Mouse (Mus musculus): ENCODE measurements at regions not wholly inside any gene's neighbourhood (a gene's known extent, or its start where the extent isn't known, plus 50 kb on each side); places are given as distances from the start of the nearest gene placed in this dataset.

- Histone ChIP-seq H3K79me2 (ENCODE audit: control insufficient read depth, insufficient read depth) (no peaks in the 10 kb centered on the region), H3K4me3 (ENCODE audit: insufficient read depth, poor library complexity, severe bottlenecking) (no peak overlapping the region), H3K79me3 (ENCODE audit: low read depth) (no peaks in the 10 kb centered on the region), H3ac (ENCODE audit: control insufficient read depth, insufficient read length, low read depth) (no peak overlapping the region), H3K27me3 (ENCODE audit: control insufficient read depth, insufficient read depth, insufficient read length) (no peaks in the 10 kb centered on the region), H3K36me3 (ENCODE audit: control insufficient read depth, insufficient read depth) (no peaks in the 10 kb centered on the region)
- TF ChIP-seq CEBPB (IDR thresholded peaks at IDR 0.05; ENCODE audit: low read depth) (no peak), FOSL1 (IDR thresholded peaks at IDR 0.05; ENCODE audit: insufficient read depth, low read length, poor library complexity, severe bottlenecking) (no peak), MYOG (IDR thresholded peaks at IDR 0.05; ENCODE audit: control insufficient read depth, extremely low read depth, insufficient read length) (no peak), CTCF (IDR thresholded peaks at IDR 0.05; ENCODE audit: control insufficient read depth, insufficient read depth, insufficient read length) (no peak), MYOD1 (IDR thresholded peaks at IDR 0.05; ENCODE audit: control insufficient read depth, insufficient read length, low read depth) (no peak), MAX (IDR thresholded peaks at IDR 0.05) (no peak), USF1 (IDR thresholded peaks at IDR 0.05; ENCODE audit: low read depth) (no peak)
Measured at GRCm38 (mm10) chr9:41326772-41327560, 165.5 kb upstream of the Ubash3b start.

GRCm38 (mm10) chr9:41321521-41321920, 160.0 kb upstream of the Ubash3b start:
- Histone ChIP-seq H3ac (ENCODE audit: control insufficient read depth, insufficient read length, low read depth) (no peak overlapping the region), H3K27me3 (ENCODE audit: control insufficient read depth, insufficient read depth, insufficient read length) (no peaks in the 10 kb centered on the region), H3K79me2 (ENCODE audit: control insufficient read depth, insufficient read depth) (no peaks in the 10 kb centered on the region), H3K36me3 (ENCODE audit: control insufficient read depth, insufficient read depth) (no peaks in the 10 kb centered on the region), H3K4me3 (ENCODE audit: insufficient read depth, poor library complexity, severe bottlenecking) (no peak overlapping the region), H3K79me3 (ENCODE audit: low read depth) (no peaks in the 10 kb centered on the region)
- no peak for TF ChIP-seq FOSL1 (IDR thresholded peaks at IDR 0.05; ENCODE audit: insufficient read depth, low read length, poor library complexity, severe bottlenecking)
- no peak for TF ChIP-seq CEBPB (IDR thresholded peaks at IDR 0.05; ENCODE audit: low read depth)

GRCm38 (mm10) chr9:41319066-41319465, 157.6 kb upstream of the Ubash3b start:
- TF ChIP-seq CTCF (IDR thresholded peaks at IDR 0.05; ENCODE audit: control insufficient read depth, insufficient read depth, insufficient read length) (no peak), MAX (IDR thresholded peaks at IDR 0.05) (no peak), CEBPB (IDR thresholded peaks at IDR 0.05; ENCODE audit: low read depth) (no peak), FOSL1 (IDR thresholded peaks at IDR 0.05; ENCODE audit: insufficient read depth, low read length, poor library complexity, severe bottlenecking) (no peak), MYOG (IDR thresholded peaks at IDR 0.05; ENCODE audit: control insufficient read depth, extremely low read depth, insufficient read length) (no peak), USF1 (IDR thresholded peaks at IDR 0.05; ENCODE audit: low read depth) (no peak), MYOD1 (IDR thresholded peaks at IDR 0.05; ENCODE audit: control insufficient read depth, insufficient read length, low read depth) (no peak)
- Histone ChIP-seq H3K79me2 (ENCODE audit: control insufficient read depth, insufficient read depth) (no peaks in the 10 kb centered on the region), H3K79me3 (ENCODE audit: low read depth) (no peaks in the 10 kb centered on the region), H3K36me3 (ENCODE audit: control insufficient read depth, insufficient read depth) (no peaks in the 10 kb centered on the region), H3K27me3 (ENCODE audit: control insufficient read depth, insufficient read depth, insufficient read length) (no peaks in the 10 kb centered on the region), H3K4me3 (ENCODE audit: insufficient read depth, poor library complexity, severe bottlenecking) (no peak overlapping the region), H3ac (ENCODE audit: control insufficient read depth, insufficient read length, low read depth) (no peak overlapping the region)

GRCm38 (mm10) chr9:41306229-41306628, 144.7 kb upstream of the Ubash3b start:
- Histone ChIP-seq H3K36me3 (ENCODE audit: control insufficient read depth, insufficient read depth) (no peaks in the 10 kb centered on the region), H3K79me2 (ENCODE audit: control insufficient read depth, insufficient read depth) (no peaks in the 10 kb centered on the region), H3K4me3 (ENCODE audit: insufficient read depth, poor library complexity, severe bottlenecking) (no peak overlapping the region), H3K27me3 (ENCODE audit: control insufficient read depth, insufficient read depth, insufficient read length) (no peaks in the 10 kb centered on the region), H3K79me3 (ENCODE audit: low read depth) (no peaks in the 10 kb centered on the region), H3ac (ENCODE audit: control insufficient read depth, insufficient read length, low read depth) (no peak overlapping the region)
- TF ChIP-seq MYOD1 (IDR thresholded peaks at IDR 0.05; ENCODE audit: control insufficient read depth, insufficient read length, low read depth) (no peak), MAX (IDR thresholded peaks at IDR 0.05) (no peak), CTCF (IDR thresholded peaks at IDR 0.05; ENCODE audit: control insufficient read depth, insufficient read depth, insufficient read length) (no peak), CEBPB (IDR thresholded peaks at IDR 0.05; ENCODE audit: low read depth) (no peak), FOSL1 (IDR thresholded peaks at IDR 0.05; ENCODE audit: insufficient read depth, low read length, poor library complexity, severe bottlenecking) (no peak), MYOG (IDR thresholded peaks at IDR 0.05; ENCODE audit: control insufficient read depth, extremely low read depth, insufficient read length) (no peak), USF1 (IDR thresholded peaks at IDR 0.05; ENCODE audit: low read depth) (no peak)

- Histone ChIP-seq H3K27me3 (ENCODE audit: control insufficient read depth, insufficient read depth, insufficient read length) (no peaks in the 10 kb centered on the region), H3K79me2 (ENCODE audit: control insufficient read depth, insufficient read depth) (no peaks in the 10 kb centered on the region), H3K36me3 (ENCODE audit: control insufficient read depth, insufficient read depth) (no peaks in the 10 kb centered on the region), H3K79me3 (ENCODE audit: low read depth) (no peaks in the 10 kb centered on the region), H3K4me3 (ENCODE audit: insufficient read depth, poor library complexity, severe bottlenecking) (no peak overlapping the region), H3ac (ENCODE audit: control insufficient read depth, insufficient read length, low read depth) (no peak overlapping the region)
- no peak for TF ChIP-seq CEBPB (IDR thresholded peaks at IDR 0.05; ENCODE audit: low read depth)
- no peak for TF ChIP-seq MYOG (IDR thresholded peaks at IDR 0.05; ENCODE audit: control insufficient read depth, extremely low read depth, insufficient read length)
- TF ChIP-seq FOSL1 (IDR thresholded peaks at IDR 0.05; ENCODE audit: insufficient read depth, low read length, poor library complexity, severe bottlenecking): no peak
- no peak for TF ChIP-seq USF1 (IDR thresholded peaks at IDR 0.05; ENCODE audit: low read depth)
- no peak for TF ChIP-seq CTCF (IDR thresholded peaks at IDR 0.05; ENCODE audit: control insufficient read depth, insufficient read depth, insufficient read length)
- TF ChIP-seq MAX (IDR thresholded peaks at IDR 0.05): no peak
- no peak for TF ChIP-seq MYOD1 (IDR thresholded peaks at IDR 0.05; ENCODE audit: control insufficient read depth, insufficient read length, low read depth)
Measured at GRCm38 (mm10) chr9:41303494-41303828, 142.0 kb upstream of the Ubash3b start.

Measured in C2C12 (cell line).